Mouse (Mus musculus) lung, postnatal 0 days (tissue): ENCODE data around the gene Six3. TPM values are rescaled to one million over a fixed set of nuclear protein-coding genes. Genes with fewer than 3 reads are reported as not detected.
A peak's percentile ranks its signal among the peaks of the same experiment; 100 is the strongest.

Experiments used
- ATAC-seq: fragments of 200-750 bp; cut with Nextera tagmentation; 2 replicates; pipeline ENCODE4 v1.8.0; 2017; ENCODE audit warnings: moderate library complexity
- DNase-seq: peaks from one replicate; pipeline ENCODE4 v3.0.0-alpha.2; 2016; ENCODE audit warnings: low spot score
- H3K27ac ChIP-seq: fragments of 300-500 bp; sonication (generic); 2 replicates; pipeline ENCODE4 v1.5.1; 2014; ENCODE audit warnings: antibody characterized with exemption, mild to moderate bottlenecking, low read length, mixed read lengths
- H3K27me3 ChIP-seq: fragments of 300-500 bp; sonication (generic); replicated peaks from 2 replicates; pipeline ENCODE4 v1.6.1; 2014; ENCODE audit warnings: low read length, mixed read lengths; ENCODE audit not compliant: insufficient read depth
- H3K36me3 ChIP-seq: fragments of 300-500 bp; sonication (generic); 2 replicates; pipeline ENCODE4 v1.6.1; 2014; ENCODE audit warnings: low read length, mixed read lengths; ENCODE audit not compliant: insufficient read depth
- H3K4me1 ChIP-seq: fragments of 300-500 bp; sonication (generic); 2 replicates; pipeline ENCODE4 v1.6.1; 2014; ENCODE audit warnings: antibody characterized with exemption, low read depth, low read length, mixed read lengths; ENCODE audit not compliant: insufficient read depth
- H3K4me2 ChIP-seq: fragments of 300-500 bp; sonication (generic); replicated peaks from 2 replicates; pipeline ENCODE4 v1.6.1; 2014; ENCODE audit warnings: low read depth, mild to moderate bottlenecking, low read length, moderate library complexity, mixed read lengths
- H3K4me3 ChIP-seq: fragments of 300-500 bp; sonication (generic); 2 replicates; pipeline ENCODE4 v1.5.1; 2014; ENCODE audit warnings: low read depth, low read length
- H3K9ac ChIP-seq: fragments of 300-500 bp; sonication (generic); replicated peaks from 2 replicates; pipeline ENCODE4 v1.6.1; 2014; ENCODE audit warnings: low read depth, mild to moderate bottlenecking
- H3K9me3 ChIP-seq: fragments of 300-500 bp; sonication (generic); 2 replicates; pipeline ENCODE4 v1.6.1; 2016; ENCODE audit warnings: low read length, mixed read lengths
- CTCF ChIP-seq: IDR thresholded peaks from 2 replicates; pipeline ENCODE4 v1.5.1; 2016; ENCODE audit warnings: antibody characterized with exemption, mild to moderate bottlenecking
- EP300 ChIP-seq: IDR thresholded peaks from 2 replicates; pipeline ENCODE4 v1.6.1; 2016; ENCODE audit warnings: antibody characterized with exemption, mild to moderate bottlenecking, control low read depth
- WGBS: fragments of 180-500 bp; shearing (Covaris S2); extraction: QIAGEN DNeasy Blood & Tissue Kit; methylation state at CpG from one replicate; pipeline ENCODE4 v1.1.7; 2014; 5-methylcytosine and 5-hydroxymethylcytosine counted together
- polyA plus RNA-seq: library from polyadenylated mRNA; unstranded; fragments of >200 nt; fragmentation: Nextera tagmentation; extraction: Ambion mirVana; gene quantifications from 2 replicates; pipeline ENCODE4 v1.2.1, GENCODE M21; 2015

Gene Six3
- polyA plus RNA-seq, 1 experiment from 2014 or later: not detected

DNA sequence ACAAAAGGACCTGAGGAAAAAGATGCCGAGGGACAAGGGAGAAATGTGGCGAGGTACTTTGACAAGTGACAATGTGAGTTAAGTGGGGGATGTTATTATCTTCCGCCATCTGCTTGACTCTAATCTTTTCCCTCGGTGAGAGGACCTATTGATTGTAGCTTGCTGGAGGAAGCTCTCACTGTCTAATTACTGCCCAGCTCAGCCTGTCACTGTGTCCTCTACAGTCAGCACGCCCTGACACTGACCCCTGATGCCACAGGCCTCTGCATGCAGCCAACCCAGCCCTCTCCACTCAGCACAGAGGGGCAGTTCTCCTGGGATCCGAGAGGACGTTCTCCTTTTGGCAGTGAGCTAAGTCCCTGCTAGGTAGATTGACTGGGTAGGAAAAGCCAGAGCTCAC lies 28.8 kb upstream of the Six3 start:
- Histone ChIP-seq H3K4me1 (no peaks in the 10 kb centered on the region), H3K27me3 (no peaks in the 10 kb centered on the region), H3K36me3 (no peaks in the 10 kb centered on the region), H3K9me3 (no peaks in the 10 kb centered on the region), H3K27ac (no peak overlapping the region), H3K9ac (no peak overlapping the region), H3K4me3 (no peak overlapping the region), H3K4me2 (no peak overlapping the region)
- no peak for TF ChIP-seq EP300
- TF ChIP-seq CTCF: no peak
- ATAC-seq (no peak), DNase-seq (no peak)
- 69% methylated on average over 7 of the region's 7 CpGs for WGBS

GRCm38 (mm10) chr17:85585779-85586178 lies 27.6 kb upstream of the Six3 start:
- Histone ChIP-seq H3K9ac (no peak overlapping the region), H3K4me1 (no peaks in the 10 kb centered on the region), H3K27me3 (no peaks in the 10 kb centered on the region), H3K4me2 (no peak overlapping the region), H3K9me3 (no peaks in the 10 kb centered on the region), H3K4me3 (no peak overlapping the region), H3K36me3 (no peaks in the 10 kb centered on the region), H3K27ac (no peak overlapping the region)
- no peak for ATAC-seq
- TF ChIP-seq EP300 (no peak), CTCF (no peak)
- DNase-seq: no peak
- 79% methylated on average over 5 of the region's 5 CpGs for WGBS

DNA sequence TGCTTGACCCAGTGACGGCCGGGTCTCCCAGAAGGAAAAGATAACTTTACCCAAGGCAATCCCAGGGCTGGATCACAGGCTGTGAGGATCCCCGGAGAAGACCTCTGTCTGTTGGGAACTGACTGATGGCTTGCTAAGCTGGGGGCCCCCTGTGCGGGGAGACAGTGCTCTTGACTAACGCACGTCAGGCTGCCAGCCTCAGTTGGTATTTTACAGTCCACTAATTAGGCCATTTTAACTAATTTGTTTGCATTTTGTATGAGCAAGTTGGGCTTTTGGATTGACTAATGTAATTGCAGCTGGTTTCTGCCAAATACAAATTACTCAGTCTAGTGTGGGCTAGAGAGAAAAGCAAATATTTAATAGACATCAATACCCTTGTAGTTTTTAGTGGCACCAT lies 21.4 kb upstream of the Six3 start:
- Histone ChIP-seq H3K36me3 (no peaks in the 10 kb centered on the region), H3K4me3 (no peak overlapping the region), H3K9ac (no peak overlapping the region), H3K4me1 (no peaks in the 10 kb centered on the region), H3K9me3 (no peaks in the 10 kb centered on the region), H3K27me3 (no peaks in the 10 kb centered on the region), H3K27ac (no peak overlapping the region), H3K4me2 (no peak overlapping the region)
- WGBS: 48% methylated on average over 6 of the region's 6 CpGs
- no peak for TF ChIP-seq CTCF
- no peak for TF ChIP-seq EP300
- ATAC-seq: no peak
- no peak for DNase-seq

- no peak for ATAC-seq
- Histone ChIP-seq H3K4me2 (no peak overlapping the region), H3K4me1 (no peaks in the 10 kb centered on the region), H3K9me3 (no peaks in the 10 kb centered on the region), H3K27me3 (no peaks in the 10 kb centered on the region), H3K36me3 (no peaks in the 10 kb centered on the region), H3K27ac (no peak overlapping the region), H3K4me3 (no peak overlapping the region), H3K9ac (no peak overlapping the region)
- no peak for TF ChIP-seq EP300
- no peak for TF ChIP-seq CTCF
- DNase-seq: no peak
- WGBS: 67% methylated on average over 10 of the region's 10 CpGs
Measured at GRCm38 (mm10) chr17:85595853-85596252, 17.6 kb upstream of the Six3 start.

DNA sequence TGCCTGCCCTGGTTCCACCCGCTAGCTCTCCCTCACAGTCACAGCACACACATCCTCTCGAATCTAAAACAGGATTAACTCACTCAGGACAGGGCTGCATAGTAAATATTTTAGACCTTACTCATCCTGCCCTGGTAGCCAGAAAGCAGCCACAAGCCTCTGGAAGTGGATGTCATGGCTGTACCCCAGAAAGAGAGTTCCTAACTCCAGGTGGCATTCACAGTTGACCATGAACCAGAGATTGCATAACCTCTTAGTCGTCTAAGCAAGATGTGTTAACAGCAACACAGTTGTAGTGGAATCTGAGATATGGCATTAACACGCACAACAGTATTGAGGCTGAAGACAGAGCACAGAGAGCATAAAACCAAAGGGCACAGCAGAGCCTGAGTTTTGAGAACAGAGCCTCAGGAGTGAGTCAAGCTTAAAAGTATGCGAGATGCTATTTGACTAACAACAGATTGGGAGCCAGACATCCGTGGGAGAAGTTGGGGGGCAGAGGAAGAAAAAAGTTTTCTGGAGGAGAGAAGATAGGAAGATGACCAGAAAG lies 17.0 kb upstream of the Six3 start:
- Histone ChIP-seq H3K9ac (no peak overlapping the region), H3K4me1 (no peaks in the 10 kb centered on the region), H3K36me3 (no peaks in the 10 kb centered on the region), H3K4me3 (no peak overlapping the region), H3K9me3 (no peaks in the 10 kb centered on the region), H3K27me3 (no peaks in the 10 kb centered on the region), H3K4me2 (no peak overlapping the region), H3K27ac (no peak overlapping the region)
- WGBS: 39% methylated on average over 6 of the region's 6 CpGs
- no peak for TF ChIP-seq CTCF
- TF ChIP-seq EP300: no peak
- no peak for ATAC-seq
- DNase-seq: no peak

DNA sequence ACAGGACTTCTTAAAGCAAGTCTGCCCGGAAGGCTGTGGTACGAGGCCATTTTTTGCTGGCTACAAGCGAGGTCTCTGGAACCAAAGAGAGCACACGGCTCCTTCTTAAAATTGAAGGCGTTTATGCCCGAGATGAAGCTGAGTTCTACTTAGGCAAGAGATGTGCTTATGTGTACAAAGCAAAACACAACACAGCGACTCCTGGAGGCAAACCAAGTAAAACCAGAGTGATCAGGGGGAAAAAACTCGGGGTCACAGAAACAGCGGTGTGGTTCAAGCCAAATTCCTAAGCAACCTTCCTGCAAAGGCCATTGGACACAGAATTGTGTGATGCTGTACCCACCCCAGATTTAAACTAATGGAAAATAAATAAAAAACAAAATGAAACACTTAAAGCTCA lies 13.9 kb upstream of the Six3 start:
- H3K27me3 ChIP-seq: peaks cover 10% of the 10 kb centered on the region; the same call in 1 of the 2 replicates
- no peak overlapping the region for H3K9ac ChIP-seq
- H3K4me1 ChIP-seq: no peaks in the 10 kb centered on the region
- TF ChIP-seq CTCF (peak; percentile 20; the same call in 1 of the 2 replicates), EP300 (no peak)
- no peaks in the 10 kb centered on the region for H3K9me3 ChIP-seq
- H3K4me2 ChIP-seq: no peak overlapping the region
- DNase-seq: no peak
- H3K27ac ChIP-seq: no peak overlapping the region
- H3K36me3 ChIP-seq: no peaks in the 10 kb centered on the region
- no peak for ATAC-seq
- WGBS: 61% methylated on average over 9 of the region's 9 CpGs
- no peak overlapping the region for H3K4me3 ChIP-seq

DNA sequence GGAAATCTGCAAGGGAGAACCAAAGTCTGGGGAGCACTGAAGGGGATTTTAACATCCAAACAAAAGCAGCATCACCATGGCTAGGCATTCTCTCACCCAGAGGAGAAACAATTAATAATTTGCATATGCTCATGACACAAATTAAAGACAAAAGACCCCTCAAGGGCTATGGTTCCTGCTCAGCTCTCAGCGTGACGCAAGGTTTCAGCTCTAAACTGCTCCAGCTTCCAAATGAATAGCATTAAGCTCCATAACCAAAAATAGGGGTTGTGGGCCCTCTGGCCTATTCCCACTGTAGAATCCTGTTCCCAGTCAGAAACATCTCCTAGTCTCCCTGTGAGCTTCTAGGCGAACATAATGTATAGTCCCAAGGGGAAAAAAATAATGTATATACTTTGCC lies 6.9 kb upstream of the Six3 start:
- H3K27me3 ChIP-seq: peaks cover 65% of the 10 kb centered on the region
- 11% methylated on average over 3 of the region's 3 CpGs for WGBS
- H3K4me3 ChIP-seq: no peak overlapping the region
- TF ChIP-seq CTCF (no peak), EP300 (no peak)
- no peak overlapping the region for H3K4me2 ChIP-seq
- no peak for DNase-seq
- ATAC-seq: no peak
- H3K27ac ChIP-seq: no peak overlapping the region
- H3K9ac ChIP-seq: no peak overlapping the region
- H3K9me3 ChIP-seq: no peaks in the 10 kb centered on the region
- no peaks in the 10 kb centered on the region for H3K36me3 ChIP-seq
- no peaks in the 10 kb centered on the region for H3K4me1 ChIP-seq
